Mouse (Mus musculus) thymus, adult 2 months (tissue): Measurements from ENCODE around the gene Gpalpp1.

ENCODE experiments used
- CTCF ChIP-seq: fragments of 200-500 bp; IDR thresholded peaks from 2 replicates; pipeline ENCODE4 v1.5.1; 2012; ENCODE audit warnings: mild to moderate bottlenecking, control low read depth, low read length, moderate library complexity, borderline replicate concordance; ENCODE audit not compliant: control insufficient read depth, poor library complexity, insufficient read depth; ENCODE audit errors: extremely low read depth
- POLR2A ChIP-seq: fragments of 200-500 bp; IDR thresholded peaks from 2 replicates; pipeline ENCODE4 v1.6.1; 2012; ENCODE audit warnings: mild to moderate bottlenecking, low read length, control low read depth, moderate library complexity; ENCODE audit not compliant: control insufficient read depth, poor library complexity, insufficient read depth; ENCODE audit errors: extremely low read depth

GRCm38 (mm10) chr14:76152162-76153002 is 41.8 kb upstream of the Gpalpp1 start:
- 0 out of 2 replicates have a peak, but pooled peaks have one; percentile 12 for TF ChIP-seq CTCF
- TF ChIP-seq POLR2A: peak; percentile 51; the same call in 1 of the 2 replicates
